Mouse (Mus musculus) CD4-positive, CD25-positive, alpha-beta regulatory T cell, adult 2 months (primary cell): ENCODE measurements around the gene Lrmda.

Experiments used
- DNase-seq: peaks from one replicate; pipeline ENCODE4 v3.0.0-alpha.2; 2012; ENCODE audit warnings: low read depth, low spot score

Lrmda gene

GRCm38 (mm10) chr14:22715581-22716378 lies 696.3 kb downstream of the Lrmda start:
- DNase-seq: no peak

GRCm38 (mm10) chr14:22719968-22720367 lies 700.5 kb downstream of the Lrmda start:
- no peak for DNase-seq

DNA sequence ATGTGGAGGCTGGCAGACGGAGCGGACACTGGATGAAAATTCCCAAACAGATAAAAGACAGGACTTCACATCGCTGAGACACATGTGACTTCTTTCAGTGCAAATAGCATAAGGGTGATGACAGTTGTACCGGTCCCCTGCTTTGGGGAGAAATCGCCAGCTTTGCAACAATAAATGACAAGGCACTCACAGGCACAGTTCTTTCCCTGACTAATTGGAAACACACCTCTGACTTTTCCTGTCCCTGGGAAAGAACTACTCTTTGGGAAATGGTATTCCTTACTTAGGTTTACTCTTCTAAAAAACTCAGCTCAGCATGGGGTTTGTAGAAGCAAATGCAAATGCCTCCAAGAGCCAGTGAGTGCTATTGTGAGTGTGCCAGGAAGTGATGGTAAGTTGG lies 702.3 kb downstream of the Lrmda start:
- DNase-seq: no peak

DNA sequence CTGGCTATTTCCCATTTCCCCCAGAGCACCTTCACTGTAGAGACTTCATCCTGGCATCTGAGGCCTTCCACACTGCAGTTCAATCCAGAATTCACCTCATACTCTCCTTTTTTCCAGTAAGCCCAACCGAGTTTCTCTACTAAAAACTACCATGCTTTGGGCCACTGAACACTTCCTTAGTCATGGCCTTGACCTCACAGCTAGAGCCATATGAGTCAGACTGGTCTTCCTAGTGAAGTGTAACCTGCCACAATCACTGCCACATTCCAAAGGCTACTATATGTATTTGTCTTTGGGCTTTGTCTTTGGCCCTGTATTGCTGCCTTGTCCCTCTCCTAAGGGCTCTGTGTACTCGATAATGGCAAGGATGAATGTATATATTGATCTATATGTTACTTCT lies 708.0 kb downstream of the Lrmda start:
- no peak for DNase-seq

DNA sequence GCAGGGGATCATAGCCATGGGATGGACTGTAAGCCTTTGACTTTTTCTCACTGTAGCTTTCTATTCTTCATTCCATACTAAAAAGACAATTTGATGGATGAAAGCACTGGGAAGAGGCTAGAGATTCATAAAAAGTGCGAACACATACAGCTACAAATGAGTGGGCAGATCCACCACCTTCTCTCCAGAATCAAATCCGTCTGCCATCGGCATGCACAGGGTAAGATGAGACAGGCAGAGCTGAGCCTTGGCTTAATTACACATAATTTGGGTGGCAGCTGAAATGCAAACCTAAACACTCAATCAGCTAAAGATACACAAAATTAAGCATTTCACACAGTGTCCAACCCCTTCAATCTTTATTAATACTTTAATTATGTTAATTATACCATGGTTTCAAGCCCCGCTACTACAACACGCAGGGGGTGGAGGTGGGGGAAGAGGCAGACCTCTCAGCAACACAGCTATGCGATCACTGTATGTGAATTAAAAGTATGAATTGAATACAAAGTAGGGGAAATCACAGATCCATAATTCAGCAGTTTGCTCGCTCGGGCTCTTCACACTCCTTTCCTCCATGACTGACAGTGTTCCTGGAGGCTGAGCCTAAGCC lies 709.2 kb downstream of the Lrmda start:
- no peak for DNase-seq

- DNase-seq: no peak
Measured at GRCm38 (mm10) chr14:22738603-22739002, 719.1 kb downstream of the Lrmda start.

GRCm38 (mm10) chr14:22742527-22742926 lies 723.0 kb downstream of the Lrmda start:
- DNase-seq: no peak

- no peak for DNase-seq
Measured at GRCm38 (mm10) chr14:22743264-22743663, 723.8 kb downstream of the Lrmda start.

GRCm38 (mm10) chr14:22744701-22745100 lies 725.2 kb downstream of the Lrmda start:
- no peak for DNase-seq

DNA sequence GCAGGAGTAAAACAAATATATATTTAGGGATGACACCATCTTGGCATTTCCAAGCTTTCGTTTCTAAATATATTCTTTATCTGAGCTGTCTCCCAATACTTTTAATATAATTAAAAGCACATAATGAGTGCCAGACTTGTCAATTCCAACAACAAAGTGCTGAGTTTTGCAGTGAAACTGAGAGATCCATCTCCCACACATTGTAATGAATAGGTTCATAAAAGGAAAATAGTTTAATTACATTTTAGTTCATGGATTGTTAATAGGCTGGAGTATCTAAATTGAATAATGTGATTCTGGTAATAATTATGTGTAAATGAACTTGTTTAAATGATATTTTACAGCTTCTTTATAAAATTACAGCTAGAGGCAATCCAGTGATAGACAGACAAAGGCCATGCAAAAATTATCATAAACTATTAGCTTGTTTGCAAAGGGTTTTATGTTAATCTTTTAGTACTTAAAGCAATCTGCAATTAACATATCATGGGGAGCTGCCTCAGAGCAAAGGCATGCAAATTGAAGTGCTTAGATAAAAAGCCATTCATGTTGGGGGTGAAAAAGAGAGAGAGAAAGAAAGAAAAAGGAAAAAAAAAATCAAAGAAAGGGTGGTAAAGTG lies 725.9 kb downstream of the Lrmda start:
- DNase-seq: no peak

- DNase-seq: no peak
Measured at GRCm38 (mm10) chr14:22745882-22746480, 726.5 kb downstream of the Lrmda start.

GRCm38 (mm10) chr14:22747816-22748215 lies 728.3 kb downstream of the Lrmda start:
- no peak for DNase-seq

DNA sequence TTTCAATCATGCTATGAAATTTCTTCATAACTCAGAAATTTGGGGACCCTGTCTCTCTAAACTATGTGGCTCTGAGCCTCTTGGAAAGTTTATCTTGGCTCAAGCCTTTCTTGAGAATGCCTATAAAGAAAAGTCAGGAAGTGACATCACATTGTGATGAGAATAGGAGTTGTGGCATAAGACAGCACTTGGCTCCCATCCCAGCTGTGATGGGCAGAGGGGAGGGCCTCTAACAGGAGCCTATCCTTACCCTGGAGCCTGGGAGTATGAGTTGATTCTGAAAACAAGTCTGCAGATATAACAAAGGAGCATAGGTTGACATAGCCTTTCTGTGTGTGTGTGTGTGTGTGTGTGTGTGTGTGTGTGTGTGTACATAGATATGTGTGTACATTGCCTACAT lies 730.9 kb downstream of the Lrmda start:
- no peak for DNase-seq

DNA sequence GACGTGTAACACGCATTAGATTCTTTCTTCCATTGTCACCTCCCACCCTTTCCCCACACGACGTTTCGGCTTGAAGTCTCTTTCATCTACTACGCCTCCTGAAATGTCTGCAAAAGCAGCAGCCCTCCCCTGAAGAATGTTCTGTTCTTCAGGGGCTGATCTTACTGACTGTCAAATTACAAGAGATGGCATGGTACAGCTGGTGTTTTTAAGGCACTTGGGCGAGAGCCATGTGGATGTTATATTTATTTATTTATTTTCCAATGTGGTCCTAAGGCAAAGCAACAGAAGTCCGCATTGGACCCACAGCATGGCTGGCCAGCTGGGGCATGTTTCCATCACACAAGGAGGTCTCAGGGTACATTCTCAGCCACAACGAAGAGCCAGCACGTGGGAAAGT lies 731.8 kb downstream of the Lrmda start:
- DNase-seq: no peak

- no peak for DNase-seq
Measured at GRCm38 (mm10) chr14:22754633-22755032, 735.1 kb downstream of the Lrmda start.

DNA sequence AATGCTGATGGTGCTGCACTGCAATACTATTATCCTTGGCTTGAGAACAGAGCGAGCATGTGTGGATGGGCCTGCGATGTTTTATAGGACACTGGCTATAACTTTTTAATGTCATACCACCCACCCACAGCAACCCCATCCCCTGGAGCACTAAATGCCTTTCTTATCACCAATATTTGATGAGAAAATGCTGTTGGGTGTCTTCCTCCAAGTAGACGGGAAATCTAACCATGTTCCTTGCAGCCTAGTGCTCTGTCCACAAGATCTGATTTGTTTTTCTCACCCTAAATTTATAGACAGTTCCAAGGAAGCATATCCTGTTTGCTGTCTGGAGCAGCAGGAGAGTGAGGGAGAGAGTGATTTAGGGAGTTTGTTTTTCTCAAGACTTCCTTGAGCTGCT lies 738.0 kb downstream of the Lrmda start:
- DNase-seq: no peak

- DNase-seq: no peak
Measured at GRCm38 (mm10) chr14:22759216-22759615, 739.7 kb downstream of the Lrmda start.

DNA sequence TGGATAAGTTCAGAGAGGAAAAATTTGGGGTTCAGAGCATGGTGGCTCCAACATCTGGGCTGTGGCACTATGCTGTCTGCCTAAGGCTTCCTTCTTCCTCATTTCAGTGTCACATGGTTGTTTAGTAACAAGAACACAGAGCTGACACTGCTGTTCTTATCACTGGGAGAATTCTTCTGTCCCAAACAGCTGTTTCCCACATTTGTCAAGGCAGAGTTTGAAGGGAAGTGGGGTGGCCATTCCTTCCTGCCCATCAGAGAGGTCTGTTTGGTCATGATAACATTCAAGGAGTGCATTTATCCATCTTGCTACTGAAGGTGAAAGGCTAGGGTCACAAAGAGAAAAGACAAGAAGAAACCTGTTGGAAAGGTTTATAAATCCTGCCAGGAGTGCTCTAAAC lies 740.2 kb downstream of the Lrmda start:
- DNase-seq: no peak

DNA sequence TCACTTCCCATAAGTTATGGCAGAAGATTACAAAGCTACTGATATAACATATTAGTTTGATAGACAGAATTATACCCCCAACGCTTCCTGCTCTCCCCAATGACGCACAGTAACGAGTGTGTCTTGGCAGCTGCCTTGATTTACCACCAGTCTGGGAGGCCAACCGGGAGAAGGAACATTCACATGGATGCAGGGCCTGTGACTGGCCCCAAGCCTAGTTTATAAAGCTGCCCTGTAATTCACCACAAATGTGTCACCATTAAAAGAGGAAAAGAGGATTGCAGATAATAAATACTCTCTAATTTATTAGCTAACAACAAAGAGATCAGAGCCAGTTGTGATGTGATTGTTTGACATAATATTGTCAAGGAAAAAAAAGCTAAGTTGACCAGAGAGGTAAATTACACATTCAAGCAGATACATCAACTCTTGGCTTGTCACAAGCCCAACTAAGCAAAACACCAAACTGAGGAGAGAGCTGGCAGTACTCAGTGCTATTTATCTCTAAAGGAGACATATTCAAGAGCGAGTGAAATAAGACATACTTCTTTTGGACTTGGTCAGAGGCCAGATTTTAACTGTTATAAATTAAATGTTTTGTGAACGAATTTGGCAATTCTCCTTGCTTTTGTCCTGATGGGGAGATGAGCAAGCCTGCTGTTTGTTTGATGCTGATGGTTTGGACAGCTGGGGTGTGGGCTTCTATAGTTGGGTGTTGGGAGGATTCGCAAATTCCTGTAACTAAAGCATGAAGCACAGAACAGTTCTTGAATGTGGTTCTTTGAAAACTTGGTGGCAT lies 740.9 kb downstream of the Lrmda start:
- no peak for DNase-seq

DNA sequence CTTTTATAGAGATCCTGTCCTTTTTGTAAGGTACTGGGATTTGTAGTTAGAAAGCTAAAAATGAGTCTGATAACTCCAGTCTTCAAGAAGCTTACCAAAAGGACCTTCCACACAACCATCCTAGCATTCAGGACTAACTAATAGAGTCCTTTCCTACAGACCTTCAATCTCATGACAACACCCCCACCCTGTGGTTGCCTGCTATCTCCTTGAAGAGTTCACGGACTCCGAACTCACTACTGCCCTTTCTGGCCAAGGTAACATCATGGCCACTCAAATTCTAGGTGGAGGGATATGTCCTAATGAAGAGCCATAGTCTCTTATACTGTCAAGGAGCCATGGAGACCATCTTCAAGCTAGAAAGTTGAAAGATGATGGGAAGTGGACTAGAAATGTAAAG lies 762.2 kb downstream of the Lrmda start:
- no peak for DNase-seq

- no peak for DNase-seq
Measured at GRCm38 (mm10) chr14:22782365-22782764, 762.9 kb downstream of the Lrmda start.
